In the genomic region with DNA sequence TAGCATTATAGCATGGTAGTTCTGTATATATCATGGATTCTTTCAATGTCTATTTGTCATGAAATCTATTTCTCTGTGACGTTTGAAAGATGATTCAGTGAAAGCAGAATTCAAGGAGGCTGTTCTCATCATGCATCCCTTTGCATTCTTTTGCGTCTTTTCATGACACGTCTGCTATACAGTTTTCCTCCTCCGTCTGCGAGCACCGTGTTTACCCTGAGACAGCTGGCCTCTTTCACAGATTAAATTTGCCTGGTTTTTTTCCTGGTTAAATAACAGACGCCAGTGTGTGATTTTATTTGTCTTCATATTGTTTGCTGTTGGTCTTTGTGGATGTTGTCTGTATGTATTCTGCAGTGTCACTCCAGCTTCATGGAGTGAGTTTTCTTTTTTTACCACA, we compare ENCODE assay signal across 28 mouse cellular contexts.
DNase-seq lines count a peak whose midpoint lies in the region; ATAC-seq and TF ChIP-seq lines count a peak whose summit lies in the region.
"Had no signal": no experiment of that assay in that cellular context is flagged by ENCODE, and none has a peak within 500 bp of the region (broad histone marks: within the 10 kb centered on the region; RNA-seq: fewer than 3 reads in every experiment).

No protein-coding gene starts in this region.

- TF ChIP-seq CTCF in left cerebral cortex, adult 2 months (IDR thresholded peaks at IDR 0.05) = no peak
- no peak for TF ChIP-seq CTCF in forebrain, postnatal 0 days (IDR thresholded peaks at IDR 0.05; ENCODE audit: low read depth)

- no peaks in the 10 kb centered on the region for H3K9me3 ChIP-seq in forebrain, embryonic 13.5 days (replicated peaks)
- H3K9me3 ChIP-seq in forebrain, embryonic 11.5 days (ENCODE audit: control insufficient read depth, low read length) = no peaks in the 10 kb centered on the region
- H3K9me3 ChIP-seq in forebrain, postnatal 0 days (ENCODE audit: low read length) = no peaks in the 10 kb centered on the region
- H3K9me3 ChIP-seq: embryonic facial prominence, embryonic 13.5 days; hindbrain, embryonic 12.5 days; intestine, embryonic 15.5 days; limb, embryonic 12.5 days; liver, embryonic 15.5 days; lung, embryonic 15.5 days; midbrain, embryonic 12.5 days; neural tube, embryonic 13.5 days had no signal

- 31% methylated on average over 7 of the region's 7 CpGs for WGBS in forebrain, embryonic 13.5 days
- WGBS in forebrain, embryonic 11.5 days = 73% methylated on average over 7 of the region's 7 CpGs
- WGBS in forebrain, postnatal 0 days = 33% methylated on average over 7 of the region's 7 CpGs

- H3K36me3 ChIP-seq in forebrain, embryonic 13.5 days (ENCODE audit: poor library complexity, severe bottlenecking) = no peaks in the 10 kb centered on the region
- H3K36me3 ChIP-seq in forebrain, embryonic 11.5 days (ENCODE audit: control insufficient read depth, insufficient read depth, low read length) = no peaks in the 10 kb centered on the region
- no peaks in the 10 kb centered on the region for H3K36me3 ChIP-seq in forebrain, postnatal 0 days (ENCODE audit: insufficient read depth)
- H3K36me3 ChIP-seq: embryonic facial prominence, embryonic 13.5 days; hindbrain, embryonic 12.5 days; intestine, embryonic 15.5 days; limb, embryonic 12.5 days; liver, embryonic 15.5 days; lung, embryonic 15.5 days; midbrain, embryonic 12.5 days; neural tube, embryonic 13.5 days had no signal

- H3K4me2 ChIP-seq in forebrain, embryonic 13.5 days = no peak overlapping the region
- H3K4me2 ChIP-seq in forebrain, embryonic 11.5 days (ENCODE audit: low read depth, low read length, severe bottlenecking) = no peak overlapping the region
- H3K4me2 ChIP-seq in forebrain, postnatal 0 days (ENCODE audit: low read depth) = no peak overlapping the region
- H3K4me2 ChIP-seq: embryonic facial prominence, embryonic 13.5 days; heart, embryonic 11.5 days; hindbrain, embryonic 12.5 days; intestine, embryonic 15.5 days; limb, embryonic 12.5 days; liver, embryonic 15.5 days; lung, embryonic 15.5 days; midbrain, embryonic 12.5 days; neural tube, embryonic 13.5 days had no signal

- DNase-seq in forebrain, embryonic 11.5 days (ENCODE audit: low spot score) = no peak
- DNase-seq in left cerebral cortex, postnatal 14 days (ENCODE audit: low spot score in 2 of 2) = peak; percentile 5 to 26
- no peak for DNase-seq in left cerebral cortex, adult 2 months (ENCODE audit: extremely low spot score in 1 of 2, low spot score in 2 of 2)
- peak; percentile 21 for DNase-seq in MN1 (ENCODE audit: low spot score)
- peak; percentile 39 for DNase-seq in forebrain, postnatal 0 days
- no peak for DNase-seq in urinary bladder, postnatal 4 days (ENCODE audit: low spot score in 2 of 2)
- DNase-seq: adrenal gland, adult 8-10 months; cerebellum, adult 18-20 months; cerebellum, postnatal 10 days; gastrocnemius, postnatal 25 days; heart, adult 18-20 months; heart, postnatal 36 days; kidney, adult 2 months; kidney, postnatal 10 days; layer of hippocampus, adult 9-11 months; right cerebral cortex, postnatal 4 days had no signal

- H3K4me1 ChIP-seq in forebrain, embryonic 13.5 days = no peaks in the 10 kb centered on the region
- no peaks in the 10 kb centered on the region for H3K4me1 ChIP-seq in forebrain, embryonic 11.5 days (replicated peaks; ENCODE audit: control insufficient read depth, insufficient read depth, low read length)
- no peaks in the 10 kb centered on the region for H3K4me1 ChIP-seq in forebrain, postnatal 0 days (ENCODE audit: insufficient read depth)
- H3K4me1 ChIP-seq: embryonic facial prominence, embryonic 13.5 days; hindbrain, embryonic 12.5 days; intestine, embryonic 15.5 days; limb, embryonic 12.5 days; liver, embryonic 15.5 days; lung, embryonic 15.5 days; midbrain, embryonic 12.5 days; neural tube, embryonic 13.5 days had no signal

- H3K27me3 ChIP-seq in forebrain, embryonic 13.5 days = no peaks in the 10 kb centered on the region
- no peaks in the 10 kb centered on the region for H3K27me3 ChIP-seq in forebrain, embryonic 11.5 days (ENCODE audit: control insufficient read depth, insufficient read depth, low read length)
- H3K27me3 ChIP-seq in forebrain, postnatal 0 days (ENCODE audit: insufficient read depth, low read length) = no peaks in the 10 kb centered on the region
- H3K27me3 ChIP-seq: CH12.LX; embryonic facial prominence, embryonic 13.5 days; hindbrain, embryonic 12.5 days; intestine, embryonic 15.5 days; limb, embryonic 12.5 days; liver, embryonic 15.5 days; lung, embryonic 15.5 days; midbrain, embryonic 12.5 days; neural tube, embryonic 13.5 days had no signal

- intact Hi-C loops in left cerebral cortex, postnatal 14 days (cut with DNase I) = no loop called here
- intact Hi-C loops in left cerebral cortex, adult 2 months (cut with DNase I) = no loop called here

- ATAC-seq in forebrain, embryonic 13.5 days = peak; percentile 75
- ATAC-seq in forebrain, embryonic 11.5 days (replicated peaks; ENCODE audit: low FRiP score) = no peak
- peak; percentile 82 for ATAC-seq in forebrain, postnatal 0 days
- ATAC-seq: hindbrain, postnatal 0 days; intestine, embryonic 15.5 days had no signal

- no peak overlapping the region for H3K9ac ChIP-seq in forebrain, embryonic 13.5 days
- H3K9ac ChIP-seq in forebrain, embryonic 11.5 days (ENCODE audit: low read length) = no peak overlapping the region
- H3K9ac ChIP-seq in forebrain, postnatal 0 days = no peak overlapping the region
- H3K9ac ChIP-seq: embryonic facial prominence, embryonic 13.5 days; hindbrain, embryonic 12.5 days; intestine, embryonic 15.5 days; limb, embryonic 12.5 days; liver, embryonic 15.5 days; lung, embryonic 15.5 days; midbrain, embryonic 12.5 days; neural tube, embryonic 13.5 days had no signal

- H3K27ac ChIP-seq in forebrain, embryonic 13.5 days = no peak overlapping the region
- no peak overlapping the region for H3K27ac ChIP-seq in forebrain, embryonic 11.5 days (ENCODE audit: low read depth, low read length)
- no peak overlapping the region for H3K27ac ChIP-seq in left cerebral cortex, adult 2 months
- H3K27ac ChIP-seq in forebrain, postnatal 0 days (ENCODE audit: low read depth, low read length) = no peak overlapping the region
- H3K27ac ChIP-seq: embryonic facial prominence, embryonic 13.5 days; hindbrain, embryonic 12.5 days; hindbrain, postnatal 0 days; intestine, embryonic 15.5 days; limb, embryonic 12.5 days; liver, embryonic 15.5 days; lung, embryonic 15.5 days; midbrain, embryonic 12.5 days; neural tube, embryonic 13.5 days had no signal

- H3K4me3 ChIP-seq in forebrain, embryonic 13.5 days = no peak overlapping the region
- H3K4me3 ChIP-seq in forebrain, embryonic 11.5 days (ENCODE audit: low read depth, low read length) = no peak overlapping the region
- no peak overlapping the region for H3K4me3 ChIP-seq in left cerebral cortex, adult 2 months
- no peak overlapping the region for H3K4me3 ChIP-seq in forebrain, postnatal 0 days (ENCODE audit: low read depth, low read length)
- H3K4me3 ChIP-seq: embryonic facial prominence, embryonic 13.5 days; hindbrain, embryonic 12.5 days; intestine, embryonic 15.5 days; limb, embryonic 12.5 days; liver, embryonic 15.5 days; lung, embryonic 15.5 days; midbrain, embryonic 12.5 days; neural tube, embryonic 13.5 days had no signal

Comparison
In these comparisons a context has a peak if more than half of its experiments do, and no peak if none do; other contexts are left out.
1. DNase-seq: peak in left cerebral cortex, postnatal 14 days (2 of 2), MN1 (single experiment) and forebrain, postnatal 0 days (single experiment); none in forebrain, embryonic 11.5 days (single experiment), left cerebral cortex, adult 2 months (0 of 2) and urinary bladder, postnatal 4 days (0 of 2).